Mouse (Mus musculus) neural tube, embryonic 15.5 days (tissue): ENCODE measurements around the gene Hspd1. TPM values are rescaled to one million over a fixed set of nuclear protein-coding genes. Genes with fewer than 3 reads are reported as not detected.
A peak's percentile ranks its signal among the peaks of the same experiment; 100 is the strongest.

Experiments used
- ATAC-seq: fragments of 200-750 bp; cut with Nextera tagmentation; 2 replicates; pipeline ENCODE4 v1.8.0; 2017; ENCODE audit warnings: mild to moderate bottlenecking, moderate TSS enrichment, moderate library complexity; ENCODE audit not compliant: low FRiP score
- H3K27ac ChIP-seq: fragments of 300-500 bp; sonication (generic); replicated peaks from 2 replicates; pipeline ENCODE4 v1.5.1; 2015; ENCODE audit warnings: mild to moderate bottlenecking, inconsistent platforms
- H3K27me3 ChIP-seq: fragments of 300-500 bp; sonication (generic); replicated peaks from 2 replicates; pipeline ENCODE4 v1.6.1; 2015; ENCODE audit warnings: inconsistent platforms
- H3K36me3 ChIP-seq: fragments of 300-500 bp; sonication (generic); 2 replicates; pipeline ENCODE4 v1.6.1; 2015; ENCODE audit warnings: inconsistent platforms
- H3K4me1 ChIP-seq: fragments of 300-500 bp; sonication (generic); 2 replicates; pipeline ENCODE4 v1.6.1; 2015; ENCODE audit warnings: inconsistent platforms
- H3K4me2 ChIP-seq: fragments of 300-500 bp; sonication (generic); 2 replicates; pipeline ENCODE4 v1.6.1; 2015; ENCODE audit warnings: inconsistent platforms, mild to moderate bottlenecking, moderate library complexity
- H3K4me3 ChIP-seq: fragments of 300-500 bp; sonication (generic); replicated peaks from 2 replicates; pipeline ENCODE4 v1.5.1; 2015; ENCODE audit warnings: mild to moderate bottlenecking, inconsistent platforms
- H3K9ac ChIP-seq: fragments of 300-500 bp; sonication (generic); replicated peaks from 2 replicates; pipeline ENCODE4 v1.6.1; 2015; ENCODE audit warnings: mild to moderate bottlenecking, inconsistent platforms
- H3K9me3 ChIP-seq: fragments of 300-500 bp; sonication (generic); replicated peaks from 2 replicates; pipeline ENCODE4 v1.6.1; 2016; ENCODE audit warnings: inconsistent platforms
- WGBS: fragments of 180-500 bp; shearing (Covaris S2); methylation state at CpG from one replicate; pipeline ENCODE4 v1.1.7; 2015; ENCODE audit warnings: mixed read lengths; 5-methylcytosine and 5-hydroxymethylcytosine counted together
- polyA plus RNA-seq: library from polyadenylated mRNA; unstranded; fragments of >200 nt; fragmentation: Nextera tagmentation; extraction: Ambion mirVana; gene quantifications from 2 replicates; pipeline ENCODE4 v1.2.1, GENCODE M21; 2015

Gene Hspd1
- polyA plus RNA-seq, 1 experiment from 2014 or later, result 280 TPM

GRCm38 (mm10) chr1:55055322-55056115, 32.5 kb downstream of the Hspd1 start:
- no peak overlapping the region for H3K9ac ChIP-seq
- H3K36me3 ChIP-seq, result no peaks in the 10 kb centered on the region
- 92% methylated on average over 5 of the region's 5 CpGs for WGBS
- no peak overlapping the region for H3K4me2 ChIP-seq
- ATAC-seq, result no peak
- H3K4me3 ChIP-seq, result no peak overlapping the region
- no peaks in the 10 kb centered on the region for H3K27me3 ChIP-seq
- no peak overlapping the region for H3K27ac ChIP-seq
- peaks cover 14% of the 10 kb centered on the region for H3K4me1 ChIP-seq
- no peaks in the 10 kb centered on the region for H3K9me3 ChIP-seq

DNA sequence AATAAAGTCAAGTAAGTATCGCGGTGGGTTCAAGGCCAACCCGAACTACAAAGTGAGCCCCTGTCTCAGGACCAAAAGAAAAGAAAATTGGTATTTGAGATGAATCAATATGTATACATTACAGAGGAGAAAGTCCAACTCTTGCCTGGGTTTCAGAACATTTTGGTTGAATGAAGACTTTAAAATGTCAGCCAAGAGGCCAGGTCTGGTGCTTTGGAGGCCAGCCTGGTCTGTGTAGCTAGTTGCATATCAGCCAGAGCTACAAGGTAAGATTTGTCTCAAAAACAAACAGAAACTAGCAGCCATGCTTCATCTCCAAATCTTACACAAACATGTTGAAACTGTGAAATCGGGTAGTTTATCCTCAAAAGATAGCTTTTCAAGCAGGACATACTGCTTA, 34.4 kb downstream of the Hspd1 start:
- H3K4me2 ChIP-seq, result peak overlapping the region; percentile 80
- whole genome bisulfite sequencing, result 80% methylated on average over 4 of the region's 4 CpGs
- 0 out of 2 replicates have a peak overlapping the region, but pooled peaks have one; percentile 70 for H3K9ac ChIP-seq
- H3K27me3 ChIP-seq, result no peaks in the 10 kb centered on the region
- H3K4me3 ChIP-seq, result peak overlapping the region; percentile 86
- H3K9me3 ChIP-seq, result no peaks in the 10 kb centered on the region
- peaks cover 14% of the 10 kb centered on the region for H3K4me1 ChIP-seq
- no peak overlapping the region for H3K27ac ChIP-seq
- no peak for ATAC-seq
- H3K36me3 ChIP-seq, result no peaks in the 10 kb centered on the region

DNA sequence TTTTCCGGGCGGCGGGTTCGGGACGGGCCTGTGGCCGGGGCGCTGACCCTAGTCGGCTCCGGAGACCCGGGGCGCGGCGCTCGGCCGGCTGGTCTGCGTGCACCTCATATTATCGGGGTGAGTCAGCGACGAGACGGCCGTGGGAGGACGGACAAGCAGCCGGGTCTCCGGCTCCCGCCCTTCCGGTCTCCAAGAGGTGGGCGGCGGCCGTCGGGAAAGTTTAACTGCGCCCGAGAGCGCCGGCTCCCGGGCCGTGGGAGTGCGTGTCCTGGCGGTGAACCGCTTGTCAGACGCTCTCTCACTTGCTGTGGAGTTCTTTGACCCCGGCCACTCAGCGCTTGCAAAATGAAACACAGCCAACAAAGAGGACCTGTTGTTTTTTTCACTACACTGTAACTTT, 35.0 kb downstream of the Hspd1 start:
- Histone ChIP-seq H3K9ac (peak overlapping the region; percentile 70), H3K27ac (peak overlapping the region; percentile 86), H3K36me3 (no peaks in the 10 kb centered on the region), H3K4me1 (peaks cover 14% of the 10 kb centered on the region), H3K4me2 (peak overlapping the region; percentile 80), H3K27me3 (no peaks in the 10 kb centered on the region), H3K4me3 (peak overlapping the region; percentile 86), H3K9me3 (no peaks in the 10 kb centered on the region)
- WGBS, result under 1% methylated on average over 39 of the region's 42 CpGs
- peak; percentile 56; the same call in 1 of the 2 replicates for ATAC-seq

DNA sequence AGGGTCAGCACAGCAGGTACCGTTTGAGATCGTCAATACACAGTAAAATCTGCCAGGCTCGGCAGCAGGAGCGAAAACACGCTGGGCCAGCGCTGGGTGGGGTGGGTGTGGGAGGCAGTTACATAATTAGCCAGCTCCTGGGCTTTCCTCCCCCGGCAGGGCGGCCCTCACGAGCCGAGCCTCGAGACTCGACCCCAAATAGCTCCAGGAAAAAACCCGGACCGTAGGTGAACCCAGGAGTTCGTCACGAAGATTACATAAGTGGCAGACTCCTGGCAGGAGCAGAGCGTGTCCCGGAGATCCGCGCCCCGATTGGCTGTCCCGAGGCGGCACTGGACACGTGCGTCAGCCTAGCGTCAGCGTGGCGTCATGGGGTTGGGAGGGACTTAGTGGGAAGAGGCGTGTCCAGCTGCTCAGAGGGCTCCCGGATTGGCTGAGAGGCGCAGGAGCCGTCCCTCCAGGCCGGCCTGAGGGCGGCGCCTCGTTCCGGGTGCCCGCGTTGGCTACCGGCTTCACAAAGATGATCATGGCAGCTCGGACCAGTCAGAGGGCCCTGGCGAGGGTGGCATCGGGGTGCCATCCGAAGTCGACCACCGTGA, 35.6 kb downstream of the Hspd1 start, which contains the start of gene Coq10b:
TSS of gene Coq10b (plus strand) at position 416 of the 599 bp plus-strand sequence.
- Histone ChIP-seq H3K9me3 (no peaks in the 10 kb centered on the region), H3K9ac (peak within 1 kb of the TSS; percentile 70), H3K4me2 (peak within 1 kb of the TSS; percentile 80), H3K4me3 (peak within 1 kb of the TSS; percentile 86), H3K27ac (peak within 1 kb of the TSS; percentile 87), H3K27me3 (no peaks in the 10 kb centered on the region), H3K4me1 (peaks cover 14% of the 10 kb centered on the region), H3K36me3 (no peaks in the 10 kb centered on the region)
- ATAC-seq, result peak; percentile 100
- WGBS, result under 1% methylated on average over 46 of the region's 46 CpGs

DNA sequence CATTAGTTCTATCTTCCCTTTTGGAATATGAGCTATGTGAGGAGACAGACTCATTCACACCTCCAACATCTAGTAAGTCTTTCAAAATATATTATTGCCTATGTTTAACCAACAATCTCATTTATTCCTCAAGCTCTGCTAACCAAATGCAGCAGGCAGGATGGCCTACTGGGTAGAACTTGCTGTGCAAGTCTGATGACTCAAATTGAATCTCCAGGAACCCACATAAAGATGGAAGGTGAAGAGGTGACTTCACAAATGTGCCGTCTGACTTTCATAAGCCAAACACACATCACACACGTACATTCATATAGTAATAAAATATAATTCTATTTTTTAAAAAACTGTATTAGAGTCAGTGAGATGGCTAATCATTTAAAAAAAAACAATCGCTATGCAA, 36.4 kb downstream of the Hspd1 start:
- H3K9ac ChIP-seq, result peak overlapping the region; percentile 58; the same call in 1 of the 2 replicates

DNA sequence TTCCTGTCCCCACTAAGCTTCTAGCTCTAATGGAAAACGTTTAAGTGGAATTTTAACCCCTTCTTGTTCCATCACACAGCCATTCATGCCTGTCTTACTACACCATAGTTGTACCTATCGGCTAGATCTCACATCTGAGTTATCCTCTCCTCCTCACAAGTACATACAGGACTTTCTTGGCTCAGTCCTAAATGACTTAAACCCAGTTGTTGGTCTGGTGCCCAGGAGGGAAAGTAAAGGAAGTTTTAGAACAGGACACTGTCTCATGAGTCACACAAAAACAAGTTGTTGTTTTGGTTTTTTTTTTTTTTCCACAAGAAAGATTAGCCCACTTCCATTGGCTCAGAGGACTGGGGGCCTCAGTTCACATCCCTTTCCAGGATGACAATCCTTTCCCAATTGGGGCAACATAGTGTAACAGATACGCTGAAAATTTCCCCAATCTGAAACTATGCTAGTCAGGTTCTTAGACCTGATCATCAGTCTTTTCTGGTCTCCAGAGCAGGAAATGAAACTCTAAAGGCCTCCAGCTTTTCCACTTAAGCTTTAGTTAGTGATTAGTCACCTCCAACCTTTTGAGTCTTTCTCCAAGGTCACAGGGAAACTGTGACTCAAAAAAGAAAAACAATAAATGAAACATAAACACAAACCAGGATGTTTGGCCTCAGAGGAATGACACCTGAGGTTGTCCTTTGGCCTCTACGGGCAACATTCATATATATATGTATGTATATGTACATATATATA, 39.0 kb downstream of the Hspd1 start:
- no peak overlapping the region for H3K9ac ChIP-seq
- peaks cover 12% of the 10 kb centered on the region for H3K4me1 ChIP-seq
- H3K4me3 ChIP-seq, result no peak overlapping the region
- no peaks in the 10 kb centered on the region for H3K36me3 ChIP-seq
- H3K27ac ChIP-seq, result no peak overlapping the region
- H3K9me3 ChIP-seq, result no peaks in the 10 kb centered on the region
- 67% methylated on average over 4 of the region's 4 CpGs for WGBS
- H3K4me2 ChIP-seq, result no peak overlapping the region
- H3K27me3 ChIP-seq, result no peaks in the 10 kb centered on the region
- ATAC-seq, result no peak

More for the DNA sequence above, 36.4 kb downstream of the Hspd1 start:
- H3K27ac ChIP-seq, result no peak overlapping the region
- WGBS, result 73% methylated on average over 3 of the region's 3 CpGs
- H3K4me1 ChIP-seq, result peaks cover 14% of the 10 kb centered on the region
- no peak for ATAC-seq
- H3K36me3 ChIP-seq, result no peaks in the 10 kb centered on the region
- H3K9me3 ChIP-seq, result no peaks in the 10 kb centered on the region
- 0 out of 2 replicates have a peak overlapping the region, but pooled peaks have one; percentile 86 for H3K4me3 ChIP-seq
- H3K4me2 ChIP-seq, result peak overlapping the region; percentile 80
- H3K27me3 ChIP-seq, result no peaks in the 10 kb centered on the region

- Histone ChIP-seq H3K36me3 (no peaks in the 10 kb centered on the region), H3K27ac (no peak overlapping the region), H3K4me2 (no peak overlapping the region), H3K4me1 (no peaks in the 10 kb centered on the region), H3K27me3 (no peaks in the 10 kb centered on the region), H3K4me3 (no peak overlapping the region), H3K9me3 (0 out of 2 replicates have a peak, but pooled peaks cover 3% of the 10 kb centered on the region), H3K9ac (no peak overlapping the region)
- WGBS, result 89% methylated on average over 3 of the region's 3 CpGs
- no peak for ATAC-seq
These were observed 44.9 kb downstream of the Hspd1 start for GRCm38 (mm10) chr1:55043164-55043563.

DNA sequence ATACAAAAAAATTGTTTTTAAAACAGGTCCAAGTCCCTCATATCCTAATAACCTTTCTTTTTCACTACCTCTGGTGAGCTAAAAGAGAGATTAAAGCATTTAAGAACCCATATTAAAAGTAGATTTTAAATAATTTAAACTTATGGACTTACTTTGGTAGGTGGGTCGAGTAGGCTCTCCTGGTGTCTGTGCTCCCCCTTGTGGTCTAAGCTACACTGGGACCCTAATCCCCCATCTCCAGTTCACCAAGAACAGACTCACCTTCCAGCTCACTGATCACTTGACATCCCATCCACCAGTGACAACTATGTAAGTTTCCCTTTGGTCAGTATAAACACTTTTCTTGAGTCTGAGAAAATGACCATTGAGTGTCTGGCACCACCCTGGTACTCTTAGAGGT, 45.8 kb downstream of the Hspd1 start:
- 54% methylated on average over 1 of the region's 1 CpGs for WGBS
- no peak overlapping the region for H3K27ac ChIP-seq
- no peak overlapping the region for H3K9ac ChIP-seq
- ATAC-seq, result no peak
- H3K36me3 ChIP-seq, result no peaks in the 10 kb centered on the region
- no peak overlapping the region for H3K4me3 ChIP-seq
- H3K9me3 ChIP-seq, result 0 out of 2 replicates have a peak, but pooled peaks cover 3% of the 10 kb centered on the region
- H3K27me3 ChIP-seq, result no peaks in the 10 kb centered on the region
- no peak overlapping the region for H3K4me2 ChIP-seq
- no peaks in the 10 kb centered on the region for H3K4me1 ChIP-seq

- no peaks in the 10 kb centered on the region for H3K4me1 ChIP-seq
- no peak overlapping the region for H3K4me2 ChIP-seq
- 0 out of 2 replicates have a peak, but pooled peaks cover 3% of the 10 kb centered on the region for H3K9me3 ChIP-seq
- H3K27ac ChIP-seq, result no peak overlapping the region
- WGBS, result 92% methylated on average over 4 of the region's 4 CpGs
- H3K36me3 ChIP-seq, result no peaks in the 10 kb centered on the region
- ATAC-seq, result no peak
- no peak overlapping the region for H3K9ac ChIP-seq
- no peak overlapping the region for H3K4me3 ChIP-seq
- H3K27me3 ChIP-seq, result no peaks in the 10 kb centered on the region
These were observed 46.4 kb downstream of the Hspd1 start for GRCm38 (mm10) chr1:55041691-55042090.

DNA sequence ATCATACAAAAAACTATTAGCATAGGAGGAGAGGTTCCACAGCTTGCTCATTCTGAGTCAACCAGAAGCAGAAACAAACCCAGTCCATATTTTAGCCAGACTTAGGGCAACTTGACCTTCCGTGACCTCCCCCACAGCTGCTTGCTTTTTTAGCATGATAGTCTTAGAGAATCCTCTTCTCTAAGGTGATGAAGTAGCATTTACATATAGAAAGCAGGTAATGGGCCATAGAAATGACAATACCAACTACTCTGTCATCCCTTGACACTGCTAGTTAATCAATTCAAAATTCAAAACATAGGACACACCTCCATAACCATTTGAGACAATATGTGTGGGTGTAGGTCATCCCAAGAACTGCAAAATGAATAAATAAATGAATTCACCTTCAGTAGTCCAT, 48.1 kb downstream of the Hspd1 start:
- Histone ChIP-seq H3K4me2 (no peak overlapping the region), H3K36me3 (no peaks in the 10 kb centered on the region), H3K4me1 (no peaks in the 10 kb centered on the region), H3K9me3 (0 out of 2 replicates have a peak, but pooled peaks cover 3% of the 10 kb centered on the region), H3K4me3 (no peak overlapping the region), H3K27me3 (no peaks in the 10 kb centered on the region), H3K9ac (no peak overlapping the region), H3K27ac (no peak overlapping the region)
- WGBS, result 97% methylated on average over 1 of the region's 1 CpGs
- no peak for ATAC-seq

- Histone ChIP-seq H3K9me3 (no peaks in the 10 kb centered on the region), H3K9ac (no peak overlapping the region), H3K4me2 (no peak overlapping the region), H3K36me3 (no peaks in the 10 kb centered on the region), H3K4me1 (peaks cover 4% of the 10 kb centered on the region; the same call in 1 of the 2 replicates), H3K4me3 (no peak overlapping the region), H3K27ac (no peak overlapping the region), H3K27me3 (no peaks in the 10 kb centered on the region)
- ATAC-seq, result no peak
These were observed 56.8 kb downstream of the Hspd1 start for GRCm38 (mm10) chr1:55031026-55031779.
